Mouse (Mus musculus) 3134 (cell line): ENCODE results near the gene Gm21981.
"Not testable (repeated sequence)": the region's sequence is repeated elsewhere in the genome, so short reads cannot be mapped to it uniquely, and the experiment has no call there.

Experiments used
- DNase-seq: peaks from one replicate; pipeline ENCODE4 v3.0.0-alpha.2; 2011; ENCODE audit warnings: low spot score; ENCODE audit not compliant: insufficient read length; ENCODE audit errors: extremely low read depth

Gene Gm21981

DNA sequence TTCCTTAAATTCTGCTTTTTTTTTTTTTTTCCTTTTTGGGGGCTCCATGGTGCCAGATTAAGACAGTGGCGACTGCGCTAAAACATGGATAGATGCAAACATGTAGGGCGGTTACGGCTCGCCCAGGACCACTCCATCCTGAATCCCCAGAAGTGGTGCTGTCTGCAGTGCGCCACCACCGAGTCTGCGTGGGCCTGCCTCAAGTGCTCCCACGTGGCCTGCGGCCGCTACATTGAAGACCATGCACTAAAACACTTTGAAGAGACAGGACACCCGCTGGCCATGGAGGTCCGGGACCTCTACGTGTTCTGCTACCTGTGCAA, 22.3 kb downstream of the Gm21981 start:
- no peak for DNase-seq

- DNase-seq = no peak
Measured at GRCm38 (mm10) chr17:47669166-47669565, 25.1 kb downstream of the Gm21981 start.

- DNase-seq = no peak
Measured at GRCm38 (mm10) chr17:47664474-47664873, 29.8 kb downstream of the Gm21981 start.

- DNase-seq = no peak
Measured at GRCm38 (mm10) chr17:47663009-47663713, 31.1 kb downstream of the Gm21981 start.

DNA sequence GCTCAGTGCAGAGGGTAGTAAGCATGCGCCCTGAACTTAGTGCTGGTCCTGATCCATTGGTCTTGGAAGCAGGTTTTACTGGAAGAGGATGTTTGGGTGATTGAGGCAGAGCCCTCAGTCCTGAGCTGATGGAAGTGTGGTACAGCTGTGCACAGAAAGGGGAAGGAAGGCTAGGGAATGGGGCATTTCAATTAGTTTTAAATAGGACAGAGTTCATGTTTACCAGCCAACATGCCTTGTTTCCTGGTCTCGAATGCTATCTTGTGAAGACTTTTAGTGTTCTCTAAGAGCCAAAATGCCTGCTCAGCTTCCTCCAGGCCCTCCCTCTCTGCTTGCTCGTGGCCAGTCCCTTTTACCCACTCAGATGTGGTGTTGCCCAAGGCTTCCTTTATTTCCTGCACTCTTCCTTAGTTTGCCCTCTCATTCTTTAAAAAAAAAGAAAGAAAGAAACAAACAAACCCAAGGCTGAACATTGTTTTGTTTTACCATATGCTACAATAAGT, 35.5 kb downstream of the Gm21981 start:
- no peak for DNase-seq

GRCm38 (mm10) chr17:47657901-47658300, 36.4 kb downstream of the Gm21981 start:
- DNase-seq = no peak

DNA sequence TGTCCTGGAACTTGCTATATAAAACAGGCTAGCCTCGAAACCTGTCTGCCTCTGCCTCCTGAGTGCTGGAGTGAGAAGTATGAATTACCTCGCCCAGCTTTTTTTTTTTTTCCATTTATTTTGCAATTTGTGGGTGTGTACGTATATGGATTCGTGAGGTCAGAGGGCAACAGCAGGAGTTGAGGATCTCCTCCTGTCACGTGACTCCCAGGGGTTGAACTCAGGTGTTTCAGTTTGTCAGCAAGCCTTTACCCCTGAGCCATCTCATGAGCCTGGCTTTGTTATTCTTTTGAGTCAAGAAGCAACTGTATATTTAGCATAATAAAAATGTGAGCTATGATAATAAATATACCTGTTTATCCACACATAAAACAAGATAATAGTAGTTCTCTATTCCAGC, 38.6 kb downstream of the Gm21981 start:
- no peak for DNase-seq

DNA sequence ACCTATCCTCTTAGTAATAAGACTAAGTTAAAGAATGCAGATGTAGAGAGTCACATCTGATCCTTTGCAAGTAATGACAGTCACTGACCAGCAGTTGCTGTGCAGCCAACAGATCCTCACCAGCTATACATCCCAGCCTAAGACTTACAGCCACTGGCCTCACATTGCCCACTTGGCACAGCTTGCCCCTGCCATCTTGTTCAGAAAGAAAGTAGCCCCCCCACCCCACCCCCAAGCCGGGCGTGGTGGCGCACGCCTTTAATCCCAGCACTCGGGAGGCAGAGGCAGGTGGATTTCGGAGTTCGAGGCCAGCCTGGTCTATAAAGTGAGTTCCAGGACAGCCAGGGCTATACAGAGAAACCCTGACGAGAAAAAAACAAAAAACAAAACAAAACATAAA, 39.9 kb downstream of the Gm21981 start:
- DNase-seq = not testable (repeated sequence)

- DNase-seq = no peak
Measured at GRCm38 (mm10) chr17:47651953-47652352, 42.3 kb downstream of the Gm21981 start.

DNA sequence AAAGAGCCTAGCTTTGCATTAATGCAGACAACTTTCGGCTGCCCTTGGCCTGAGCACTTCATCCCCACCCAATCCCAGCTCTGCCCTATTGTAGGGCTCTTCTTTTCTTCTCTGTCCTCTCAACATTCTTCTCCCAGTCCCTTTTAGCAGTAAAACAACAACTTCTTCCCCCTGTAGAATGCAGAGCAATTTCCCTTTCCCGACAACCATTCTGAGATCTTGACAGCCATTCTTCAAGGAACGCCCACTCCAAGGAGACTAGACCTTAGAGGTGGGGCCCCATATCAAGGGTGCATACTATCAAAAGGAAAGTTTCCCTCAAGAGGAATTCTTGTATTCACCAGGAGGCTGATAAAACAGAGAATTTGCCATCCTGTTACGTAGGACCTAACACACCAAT, 45.3 kb downstream of the Gm21981 start:
- DNase-seq = no peak

DNA sequence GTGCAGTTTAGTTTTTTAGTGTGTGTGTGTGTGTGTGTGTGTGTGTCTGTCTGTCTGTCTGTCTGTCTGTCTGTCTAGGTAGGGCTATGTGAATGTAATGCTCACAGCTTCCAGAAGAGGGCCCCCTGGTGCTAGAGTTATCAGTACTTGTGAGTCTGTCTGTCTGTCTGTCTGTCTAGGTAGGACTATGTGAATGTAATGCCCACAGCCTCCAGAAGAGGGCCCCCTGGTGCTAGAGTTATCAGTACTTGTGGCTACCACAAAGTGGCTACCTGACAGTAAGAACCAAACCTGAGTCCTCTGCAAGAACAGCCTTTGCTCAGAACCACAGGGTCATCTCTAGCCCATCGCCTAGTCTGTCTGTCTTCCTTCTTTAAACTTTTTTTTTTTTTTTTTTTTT, 47.6 kb downstream of the Gm21981 start:
- peak; percentile 35 for DNase-seq

DNA sequence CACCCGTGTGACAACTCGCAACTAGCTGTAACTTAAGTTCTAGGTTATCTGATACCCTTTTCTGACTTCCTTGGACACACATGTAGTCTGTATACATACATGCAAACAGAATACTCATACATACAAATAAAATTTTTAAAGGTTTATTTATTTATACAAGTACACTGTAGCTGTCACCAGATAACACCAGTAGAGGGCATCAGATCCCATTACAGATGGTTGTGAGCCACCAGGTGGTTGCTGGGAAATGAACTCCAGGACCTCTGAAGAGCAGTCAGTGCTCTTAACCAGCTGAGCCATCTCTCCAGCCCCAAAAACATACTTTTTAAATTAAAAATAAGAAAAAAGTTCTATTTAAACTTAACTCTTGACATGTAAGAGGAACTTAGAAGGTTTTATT, 51.3 kb downstream of the Gm21981 start:
- no peak for DNase-seq
